Mouse (Mus musculus) heart, embryonic 14.5 days (tissue): ENCODE data around the gene Cdca5. TPM values are rescaled to one million over a fixed set of nuclear protein-coding genes. Genes with fewer than 3 reads are reported as not detected.
"Not testable (repeated sequence)": the region's sequence is repeated elsewhere in the genome, so short reads cannot be mapped to it uniquely, and the experiment has no call there.

Experiments used
- ATAC-seq: fragments of 200-750 bp; cut with Nextera tagmentation; 2 replicates; pipeline ENCODE4 v1.8.0; 2017; ENCODE audit warnings: low read depth, moderate TSS enrichment; ENCODE audit not compliant: insufficient number of reproducible peaks, insufficient read depth, low FRiP score
- H3K27ac ChIP-seq, 2 experiments: fragments of 200-500 bp in 1 of 2; fragments of 300-500 bp in 1 of 2; sonication (generic) in 1 of 2; replicated peaks in 1 of 2; 2 replicates each; pipeline ENCODE4 v1.5.1; 2012 to 2014; ENCODE audit warnings: low read depth in 2 of 2, low read length in 2 of 2, control low read depth in 1 of 2, mild to moderate bottlenecking in 1 of 2, mixed read lengths in 1 of 2; ENCODE audit not compliant: control insufficient read depth in 1 of 2, insufficient read depth in 1 of 2
- H3K27me3 ChIP-seq: fragments of 300-500 bp; sonication (generic); 2 replicates; pipeline ENCODE4 v1.6.1; 2014; ENCODE audit warnings: mild to moderate bottlenecking, low read length, control low read depth; ENCODE audit not compliant: control insufficient read depth, insufficient read depth
- H3K36me3 ChIP-seq: fragments of 300-500 bp; sonication (generic); 2 replicates; pipeline ENCODE4 v1.6.1; 2014; ENCODE audit warnings: mild to moderate bottlenecking, control low read depth, low read length, mixed read lengths; ENCODE audit not compliant: control insufficient read depth, insufficient read depth
- H3K4me1 ChIP-seq, 2 experiments: fragments of 200-500 bp in 1 of 2; fragments of 300-500 bp in 1 of 2; sonication (generic) in 1 of 2; 2 replicates each; pipeline ENCODE4 v1.6.1; 2012 to 2014; ENCODE audit warnings: low read length in 2 of 2, control low read depth in 1 of 2, mixed read lengths in 1 of 2; ENCODE audit not compliant: control insufficient read depth in 2 of 2, insufficient read depth in 2 of 2
- H3K4me2 ChIP-seq: fragments of 300-500 bp; sonication (generic); 2 replicates; pipeline ENCODE4 v1.6.1; 2014; ENCODE audit warnings: mild to moderate bottlenecking, low read length
- H3K4me3 ChIP-seq, 2 experiments: fragments of 200-500 bp in 1 of 2; fragments of 300-500 bp in 1 of 2; sonication (generic) in 1 of 2; 2 replicates each; pipeline ENCODE4 v1.5.1; 2012 to 2014; ENCODE audit warnings: low read length in 2 of 2, mild to moderate bottlenecking in 2 of 2, control low read depth in 1 of 2, low read depth in 1 of 2, moderate library complexity in 1 of 2; ENCODE audit not compliant: control insufficient read depth in 1 of 2, insufficient read depth in 1 of 2
- H3K9ac ChIP-seq: fragments of 300-500 bp; sonication (generic); 2 replicates; pipeline ENCODE4 v1.6.1; 2014; ENCODE audit warnings: mild to moderate bottlenecking, low read length
- H3K9me3 ChIP-seq: fragments of 300-500 bp; sonication (generic); 2 replicates; pipeline ENCODE4 v1.6.1; 2016; ENCODE audit warnings: low read length, control low read depth; ENCODE audit not compliant: control insufficient read depth
- WGBS: fragments of 180-500 bp; shearing (Covaris S2); extraction: QIAGEN DNeasy Blood & Tissue Kit; methylation state at CpG from one replicate; pipeline ENCODE4 v1.1.7; 2014; 5-methylcytosine and 5-hydroxymethylcytosine counted together
- polyA plus RNA-seq: library from polyadenylated mRNA; unstranded; fragments of >200 nt; fragmentation: Nextera tagmentation; extraction: Ambion mirVana; gene quantifications from 2 replicates; pipeline ENCODE4 v1.2.1, GENCODE M21; 2014

Gene Cdca5
- polyA plus RNA-seq, 1 experiment from 2014 or later: 24.0 TPM

GRCm38 (mm10) chr19:6126289-6126688, 41.5 kb downstream of the Cdca5 start:
- Histone ChIP-seq H3K27me3 (no peaks in the 10 kb centered on the region), H3K36me3 (0 out of 2 replicates have a peak, but pooled peaks cover 10% of the 10 kb centered on the region), H3K4me3 (no peak overlapping the region), H3K9ac (no peak overlapping the region), H3K9me3 (no peaks in the 10 kb centered on the region), H3K4me1 (no peaks in the 10 kb centered on the region), H3K27ac (no peak overlapping the region), H3K4me2 (no peak overlapping the region)
- 23% methylated on average over 4 of the region's 4 CpGs for WGBS
- ATAC-seq: no peak

GRCm38 (mm10) chr19:6126789-6127580, 42.2 kb downstream of the Cdca5 start:
- peak overlapping the region; percentile 73 for H3K9ac ChIP-seq
- 69% methylated on average over 10 of the region's 10 CpGs for WGBS
- peak overlapping the region; percentile 81 to 88 for H3K27ac ChIP-seq
- peak overlapping the region; percentile 55 to 72 for H3K4me3 ChIP-seq
- H3K4me2 ChIP-seq: peak overlapping the region; percentile 67
- 0 out of 2 replicates have a peak, but pooled peaks cover 7% of the 10 kb centered on the region for H3K36me3 ChIP-seq
- H3K9me3 ChIP-seq: no peaks in the 10 kb centered on the region
- H3K27me3 ChIP-seq: no peaks in the 10 kb centered on the region
- no peaks in the 10 kb centered on the region for H3K4me1 ChIP-seq
- ATAC-seq: no peak

DNA sequence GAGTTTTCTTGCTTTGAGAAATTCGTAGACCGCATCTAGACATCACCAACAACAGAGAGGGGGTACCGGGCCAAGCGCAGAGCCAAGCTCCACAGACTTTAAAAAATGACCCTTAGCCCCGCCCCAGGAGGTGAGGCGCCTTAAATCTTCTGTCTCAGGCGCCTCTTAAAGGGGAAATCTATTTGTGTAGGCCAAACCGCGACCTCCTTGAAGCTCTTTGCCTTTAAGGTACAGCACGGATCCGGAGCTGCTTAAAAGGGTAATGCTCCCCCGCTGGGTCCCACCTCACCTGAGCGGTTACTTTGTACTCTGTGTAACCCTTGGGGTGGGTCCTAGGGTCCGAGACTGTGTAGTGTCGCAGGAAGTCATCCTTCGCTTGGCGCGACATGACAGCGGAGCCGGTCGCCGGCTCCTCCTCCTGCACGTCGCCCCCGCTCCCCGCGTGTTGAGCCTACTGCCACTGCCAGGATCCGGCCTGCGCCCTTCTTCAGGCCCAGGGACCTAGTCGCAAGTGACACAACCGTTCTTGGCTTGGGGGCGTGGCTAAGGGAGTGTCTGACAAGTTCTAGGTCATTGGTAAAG, 43.1 kb downstream of the Cdca5 start, which contains the start of gene Snx15:
Gene Snx15, minus strand, starts transcription at position 545 of the 582 bp plus-strand sequence.
- WGBS: under 1% methylated on average over 32 of the region's 32 CpGs

GRCm38 (mm10) chr19:6130414-6131128, 45.8 kb downstream of the Cdca5 start:
- not testable (repeated sequence) for ATAC-seq
- WGBS: 70% methylated on average over 7 of the region's 7 CpGs

More for the DNA sequence above, 43.1 kb downstream of the Cdca5 start, which contains the start of gene Snx15:
- peak; percentile 91 for ATAC-seq
- Histone ChIP-seq H3K9me3 (no peaks in the 10 kb centered on the region), H3K4me2 (peak within 1 kb of the TSS; percentile 67), H3K27ac (peak within 1 kb of the TSS; percentile 81 to 88), H3K9ac (peak within 1 kb of the TSS; percentile 73), H3K4me3 (peak within 1 kb of the TSS; percentile 55 to 72), H3K36me3 (0 out of 2 replicates have a peak, but pooled peaks cover 7% of the 10 kb centered on the region), H3K27me3 (no peaks in the 10 kb centered on the region), H3K4me1 (no peaks in the 10 kb centered on the region)

DNA sequence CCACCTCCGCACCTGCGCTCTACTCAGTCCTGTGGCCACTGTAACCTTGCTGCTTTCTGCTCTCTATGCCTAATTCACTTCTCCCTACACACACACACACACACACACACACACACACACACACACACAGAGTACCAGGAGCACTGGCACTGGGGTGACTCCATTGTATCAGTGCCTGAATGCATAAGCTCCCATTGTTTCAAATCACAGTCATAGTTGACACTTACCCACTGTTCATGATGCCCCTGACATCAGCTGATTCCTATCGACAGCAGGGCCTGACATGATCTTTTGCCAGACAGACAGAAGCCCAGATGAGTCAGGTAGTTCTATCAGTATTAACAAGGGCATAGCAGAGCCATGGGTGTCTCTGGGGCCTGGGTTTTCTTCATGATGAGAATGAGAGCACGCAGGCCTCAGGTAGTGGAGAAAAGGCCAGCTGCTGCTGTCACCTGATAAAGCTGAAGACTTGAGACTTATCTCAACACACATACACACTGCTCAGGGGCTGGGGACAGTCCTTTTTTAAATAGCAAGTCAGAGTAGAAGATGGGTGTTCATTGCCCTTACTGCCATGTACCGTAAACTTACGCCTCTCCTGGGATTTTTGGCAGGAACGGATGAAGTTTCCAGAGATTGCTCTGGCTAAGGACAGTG, 47.5 kb downstream of the Cdca5 start:
- Histone ChIP-seq H3K36me3 (peaks cover 33% of the 10 kb centered on the region), H3K9ac (no peak overlapping the region), H3K4me2 (no peak overlapping the region), H3K4me1 (no peaks in the 10 kb centered on the region), H3K27me3 (no peaks in the 10 kb centered on the region), H3K9me3 (no peaks in the 10 kb centered on the region), H3K4me3 (no peak overlapping the region), H3K27ac (no peak overlapping the region)
- WGBS: 77% methylated on average over 7 of the region's 7 CpGs
- ATAC-seq: no peak

More at GRCm38 (mm10) chr19:6130414-6131128, 45.8 kb downstream of the Cdca5 start:
- H3K27me3 ChIP-seq, H3K9me3 ChIP-seq, H3K4me2 ChIP-seq, H3K4me1 ChIP-seq, H3K27ac ChIP-seq, H3K9ac ChIP-seq, H3K4me3 ChIP-seq: not testable (repeated sequence)
- peaks cover 16% of the 10 kb centered on the region for H3K36me3 ChIP-seq

DNA sequence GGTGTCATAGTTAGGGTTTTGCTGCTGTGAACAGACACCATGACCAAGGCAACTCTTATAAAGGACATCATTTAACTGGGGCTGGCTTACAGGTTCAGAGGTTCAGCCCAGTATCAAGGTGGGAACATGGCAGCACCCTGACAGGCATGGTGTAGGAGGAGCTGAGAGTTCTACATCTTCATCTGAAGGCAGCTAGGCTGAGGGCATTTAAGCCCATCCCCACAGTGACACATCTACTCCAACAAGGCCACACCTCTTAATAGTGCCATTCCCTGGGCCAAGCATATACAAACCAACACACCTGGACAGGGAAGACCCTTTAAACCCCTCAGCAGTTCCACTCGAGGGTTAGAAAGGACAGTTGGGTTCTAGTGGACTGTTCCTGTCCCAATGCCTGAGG, 48.4 kb downstream of the Cdca5 start:
- 40% methylated on average over 1 of the region's 1 CpGs for WGBS
- H3K27ac ChIP-seq, H3K27me3 ChIP-seq, H3K9me3 ChIP-seq, H3K4me2 ChIP-seq, H3K4me3 ChIP-seq, H3K9ac ChIP-seq, H3K4me1 ChIP-seq, ATAC-seq: not testable (repeated sequence)
- H3K36me3 ChIP-seq: peaks cover 38% of the 10 kb centered on the region

DNA sequence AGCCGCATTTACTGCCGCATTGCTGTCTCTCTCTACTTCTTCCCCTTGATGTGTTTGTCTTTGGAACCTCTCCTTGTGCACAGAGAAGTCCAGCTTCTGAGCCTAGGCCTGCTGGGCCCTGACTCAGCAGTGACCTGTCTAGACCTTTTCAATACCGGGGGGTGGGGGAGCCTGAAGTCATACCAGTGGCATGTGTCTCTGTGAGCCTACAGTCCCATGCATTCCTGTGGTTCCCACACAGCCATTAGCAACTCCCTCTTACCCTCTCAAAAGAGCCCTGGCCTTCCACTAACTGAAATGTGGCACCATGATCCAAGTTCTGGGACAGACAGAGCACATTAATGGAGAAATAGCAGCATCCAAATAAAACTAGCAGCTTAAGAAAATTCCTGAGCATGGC, 51.6 kb downstream of the Cdca5 start:
- Histone ChIP-seq H3K9ac (no peak overlapping the region), H3K4me2 (no peak overlapping the region), H3K27ac (no peak overlapping the region), H3K9me3 (no peaks in the 10 kb centered on the region), H3K4me3 (no peak overlapping the region), H3K4me1 (peaks cover 2 to 6% of the 10 kb centered on the region in 2 experiments; a peak in 3 of 4 replicates), H3K27me3 (no peaks in the 10 kb centered on the region), H3K36me3 (peaks cover 38% of the 10 kb centered on the region)
- ATAC-seq: no peak
- 94% methylated on average over 3 of the region's 3 CpGs for WGBS
